Mouse (Mus musculus) hematopoietic stem cell, adult 5-6 weeks (primary cell): ENCODE data around the gene Ankrd7. TPM values are rescaled to one million over a fixed set of nuclear protein-coding genes. Genes with fewer than 3 reads are reported as not detected.
"Not testable (repeated sequence)": the region's sequence is repeated elsewhere in the genome, so short reads cannot be mapped to it uniquely, and the experiment has no call there.

Experiments used
- ATAC-seq, 2 experiments: fragments of 125-278 bp in 1 of 2; replicated peaks in 1 of 2; 2 replicates each; pipeline ENCODE4 v1.8.0; 2016 to 2017; ENCODE audit warnings: inconsistent platforms in 2 of 2, mild to moderate bottlenecking in 2 of 2, moderate number of reproducible peaks in 2 of 2, low read depth in 1 of 2, moderate TSS enrichment in 1 of 2; ENCODE audit not compliant: low FRiP score in 2 of 2, poor library complexity in 2 of 2, severe bottlenecking in 2 of 2, insufficient read depth in 1 of 2, low TSS enrichment in 1 of 2
- total RNA-seq: library from RNA; stranded (forward); fragments of 172-1452, 232-1000 nt; gene quantifications from 2 replicates; pipeline ENCODE4 v1.2.3, GENCODE M21; 2017

The Ankrd7 gene
- not detected in 2 replicates for total RNA-seq

- ATAC-seq: no peak
Observed at GRCm38 (mm10) chr6:18866018-18866417, at the start of gene Ankrd7. Gene Ankrd7, plus strand, starts transcription at chr6:18866318.

GRCm38 (mm10) chr6:18819343-18819742 is 46.8 kb upstream of the Ankrd7 start:
- peak; percentile 32 to 48; a peak in 2 of 4 replicates for ATAC-seq

- ATAC-seq: no peak
Observed at GRCm38 (mm10) chr6:18820246-18820645, 45.9 kb upstream of the Ankrd7 start.

GRCm38 (mm10) chr6:18822812-18823211 is 43.3 kb upstream of the Ankrd7 start:
- ATAC-seq: no peak

- ATAC-seq: no peak
Observed at GRCm38 (mm10) chr6:18832958-18833357, 33.2 kb upstream of the Ankrd7 start.

- not testable (repeated sequence) for ATAC-seq
Observed at GRCm38 (mm10) chr6:18844529-18844928, 21.6 kb upstream of the Ankrd7 start.

- ATAC-seq: not testable (repeated sequence)
Observed at GRCm38 (mm10) chr6:18845571-18845970, 20.5 kb upstream of the Ankrd7 start.

GRCm38 (mm10) chr6:18848051-18848701 is 17.9 kb upstream of the Ankrd7 start, which contains the start of gene Lsm8:
Gene Lsm8, plus strand, starts transcription at chr6:18848579.
- peak; percentile 99 to 100 for ATAC-seq

- ATAC-seq: no peak
Observed at GRCm38 (mm10) chr6:18848702-18849061, 17.4 kb upstream of the Ankrd7 start.

- no peak for ATAC-seq
Observed at GRCm38 (mm10) chr6:18855323-18855722, 10.8 kb upstream of the Ankrd7 start.

GRCm38 (mm10) chr6:18856487-18857078 is 9.5 kb upstream of the Ankrd7 start:
- no peak for ATAC-seq

- ATAC-seq: no peak
Observed at GRCm38 (mm10) chr6:18889030-18889429, 22.9 kb downstream of the Ankrd7 start.

- ATAC-seq: no peak
Observed at GRCm38 (mm10) chr6:18894142-18894541, 28.0 kb downstream of the Ankrd7 start.

- ATAC-seq: no peak
Observed at GRCm38 (mm10) chr6:18907173-18907572, 41.1 kb downstream of the Ankrd7 start.

GRCm38 (mm10) chr6:18913179-18913578 is 47.1 kb downstream of the Ankrd7 start:
- no peak for ATAC-seq

GRCm38 (mm10) chr6:18916021-18916420 is 49.9 kb downstream of the Ankrd7 start:
- ATAC-seq: no peak

- no peak for ATAC-seq
Observed at GRCm38 (mm10) chr6:18916471-18916870, 50.4 kb downstream of the Ankrd7 start.
